Mouse (Mus musculus): ENCODE data around the gene Cfap54. TPM values are rescaled to one million over a fixed set of nuclear protein-coding genes. Genes with fewer than 3 reads are reported as not detected.

Cfap54 gene
- polyA plus RNA-seq, 1 experiment from 2014 or later, result 0.10 TPM

- Histone ChIP-seq H3K36me3 (no peaks in the 10 kb centered on the region), H3K27ac (no peak overlapping the region), H3K9me3 (no peaks in the 10 kb centered on the region), H3K9ac (no peak overlapping the region), H3K27me3 (no peaks in the 10 kb centered on the region), H3K4me3 (no peak overlapping the region), H3K4me2 (no peak overlapping the region), H3K4me1 (no peaks in the 10 kb centered on the region)
- no peak for ATAC-seq (ENCODE audit: insufficient number of reproducible peaks, low FRiP score, low TSS enrichment, low read depth)
- WGBS, result 82% methylated on average over 1 of the region's 1 CpGs
These were observed 162.9 kb downstream of the Cfap54 start for GRCm38 (mm10) chr10:92918551-92918950.

DNA sequence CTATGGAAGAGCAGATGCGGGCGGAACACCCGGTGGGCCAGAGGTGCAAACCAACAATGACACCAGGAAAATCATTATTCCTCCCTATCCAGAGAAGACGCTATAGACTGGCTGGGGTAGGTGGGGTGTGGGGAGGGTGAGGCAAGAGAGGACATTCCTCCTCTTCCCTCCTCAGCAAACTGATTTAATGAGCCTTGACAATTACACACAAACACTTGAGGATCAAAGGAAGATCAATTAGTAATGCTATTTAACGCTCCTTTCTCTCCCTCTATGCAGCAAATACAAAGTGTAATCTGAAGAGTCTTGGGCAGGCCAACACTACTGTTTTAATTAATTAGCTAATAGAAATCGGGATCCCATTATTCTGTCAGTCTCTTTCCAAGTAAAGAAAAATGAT lies 174.2 kb downstream of the Cfap54 start:
- Histone ChIP-seq H3K36me3 (no peaks in the 10 kb centered on the region), H3K9ac (no peak overlapping the region), H3K4me2 (no peak overlapping the region), H3K9me3 (no peaks in the 10 kb centered on the region), H3K27ac (no peak overlapping the region), H3K4me1 (no peaks in the 10 kb centered on the region), H3K4me3 (no peak overlapping the region), H3K27me3 (no peaks in the 10 kb centered on the region)
- ATAC-seq (ENCODE audit: insufficient number of reproducible peaks, low FRiP score, low TSS enrichment, low read depth), result no peak
- WGBS, result 59% methylated on average over 6 of the region's 6 CpGs

GRCm38 (mm10) chr10:92888466-92888865 lies 193.0 kb downstream of the Cfap54 start:
- H3K36me3 ChIP-seq, result no peaks in the 10 kb centered on the region
- no peak overlapping the region for H3K4me2 ChIP-seq
- H3K9me3 ChIP-seq, result no peaks in the 10 kb centered on the region
- 84% methylated on average over 6 of the region's 6 CpGs for WGBS
- no peak overlapping the region for H3K27ac ChIP-seq
- no peak overlapping the region for H3K4me3 ChIP-seq
- ATAC-seq (ENCODE audit: insufficient number of reproducible peaks, low FRiP score, low TSS enrichment, low read depth), result no peak
- no peak overlapping the region for H3K9ac ChIP-seq
- H3K4me1 ChIP-seq, result no peaks in the 10 kb centered on the region
- H3K27me3 ChIP-seq, result no peaks in the 10 kb centered on the region

- Histone ChIP-seq H3K4me2 (no peak overlapping the region), H3K36me3 (no peaks in the 10 kb centered on the region), H3K4me3 (no peak overlapping the region), H3K9me3 (no peaks in the 10 kb centered on the region), H3K9ac (no peak overlapping the region), H3K4me1 (no peaks in the 10 kb centered on the region), H3K27ac (no peak overlapping the region), H3K27me3 (no peaks in the 10 kb centered on the region)
- no peak for ATAC-seq (ENCODE audit: insufficient number of reproducible peaks, low FRiP score, low TSS enrichment, low read depth)
- WGBS, result 68% methylated on average over 3 of the region's 3 CpGs
These were observed 203.4 kb downstream of the Cfap54 start for GRCm38 (mm10) chr10:92878000-92878399.

DNA sequence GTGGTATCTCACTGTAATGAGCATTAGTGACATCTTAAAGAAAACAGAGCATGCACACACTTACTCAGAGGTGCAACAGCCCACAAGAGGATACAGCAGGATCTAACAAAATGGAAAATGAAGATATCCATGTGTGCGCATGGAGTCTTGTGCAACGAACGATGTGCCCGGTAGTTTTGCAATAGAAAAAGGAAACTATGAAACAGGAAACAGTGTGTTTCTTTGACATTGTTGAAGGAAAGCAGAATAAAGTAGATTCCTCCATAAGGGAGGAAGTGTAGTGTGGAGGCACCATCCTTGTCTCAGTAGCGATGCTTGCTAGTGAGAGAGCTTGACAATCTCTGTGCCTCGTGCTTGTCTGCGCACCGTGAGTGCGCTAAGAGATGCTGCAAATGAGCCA lies 240.4 kb downstream of the Cfap54 start:
- H3K27ac ChIP-seq, result no peak overlapping the region
- ATAC-seq (ENCODE audit: insufficient number of reproducible peaks, low FRiP score, low TSS enrichment, low read depth), result no peak
- no peak overlapping the region for H3K4me3 ChIP-seq
- H3K4me1 ChIP-seq, result no peaks in the 10 kb centered on the region
- no peak overlapping the region for H3K9ac ChIP-seq
- no peaks in the 10 kb centered on the region for H3K27me3 ChIP-seq
- H3K4me2 ChIP-seq, result no peak overlapping the region
- WGBS, result 91% methylated on average over 9 of the region's 9 CpGs
- H3K9me3 ChIP-seq, result no peaks in the 10 kb centered on the region
- H3K36me3 ChIP-seq, result no peaks in the 10 kb centered on the region

DNA sequence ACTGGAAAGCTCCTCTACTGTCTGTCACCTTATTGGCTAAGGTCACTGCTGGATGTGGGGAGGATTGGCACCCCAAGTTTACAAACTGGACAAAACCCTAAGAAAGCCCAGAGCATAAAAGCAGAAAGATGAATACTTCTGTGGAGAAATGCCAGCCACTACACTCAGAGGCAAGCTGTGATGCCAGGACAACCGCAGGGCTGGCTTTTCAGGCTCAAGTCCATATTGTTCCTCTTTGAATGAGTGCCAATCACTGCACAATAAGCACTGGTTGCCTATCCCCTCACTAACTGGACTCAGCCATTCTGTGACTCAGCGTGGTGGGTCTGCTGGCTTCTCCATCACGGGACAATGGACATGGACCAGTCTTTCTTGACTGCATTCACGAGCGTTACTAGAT lies 243.8 kb downstream of the Cfap54 start:
- no peak for ATAC-seq (ENCODE audit: insufficient number of reproducible peaks, low FRiP score, low TSS enrichment, low read depth)
- H3K36me3 ChIP-seq, result no peaks in the 10 kb centered on the region
- WGBS, result 83% methylated on average over 5 of the region's 5 CpGs
- no peak overlapping the region for H3K4me3 ChIP-seq
- H3K27ac ChIP-seq, result no peak overlapping the region
- no peaks in the 10 kb centered on the region for H3K9me3 ChIP-seq
- H3K9ac ChIP-seq, result no peak overlapping the region
- H3K4me2 ChIP-seq, result no peak overlapping the region
- H3K4me1 ChIP-seq, result no peaks in the 10 kb centered on the region
- no peaks in the 10 kb centered on the region for H3K27me3 ChIP-seq

DNA sequence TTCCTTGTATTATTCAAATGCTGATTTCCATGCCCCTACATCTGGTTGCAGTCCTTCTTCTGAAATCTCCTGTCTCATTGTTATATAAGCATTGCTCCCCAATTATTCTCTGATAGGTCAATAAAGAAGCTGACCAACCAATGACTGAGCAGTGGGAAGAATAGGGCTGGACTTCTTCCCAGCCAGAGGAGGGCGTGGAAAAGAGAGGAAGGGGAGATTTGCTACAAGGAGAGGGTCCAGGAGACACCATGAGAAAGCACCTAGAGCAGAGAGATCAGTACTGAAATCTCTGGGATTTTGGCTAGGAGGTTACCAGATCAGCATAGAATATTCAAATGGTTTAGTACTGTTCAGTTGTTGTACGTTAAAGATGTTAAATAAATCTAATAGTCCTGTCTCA lies 244.4 kb downstream of the Cfap54 start:
- no peak for ATAC-seq (ENCODE audit: insufficient number of reproducible peaks, low FRiP score, low TSS enrichment, low read depth)

GRCm38 (mm10) chr10:92821499-92821898 lies 259.9 kb downstream of the Cfap54 start:
- H3K27ac ChIP-seq, result no peak overlapping the region
- H3K36me3 ChIP-seq, result no peaks in the 10 kb centered on the region
- no peak overlapping the region for H3K4me3 ChIP-seq
- no peak overlapping the region for H3K4me2 ChIP-seq
- WGBS, result 75% methylated on average over 4 of the region's 4 CpGs
- H3K9me3 ChIP-seq, result no peaks in the 10 kb centered on the region
- H3K27me3 ChIP-seq, result no peaks in the 10 kb centered on the region
- ATAC-seq (ENCODE audit: insufficient number of reproducible peaks, low FRiP score, low TSS enrichment, low read depth), result no peak
- no peak overlapping the region for H3K9ac ChIP-seq
- no peaks in the 10 kb centered on the region for H3K4me1 ChIP-seq

More for the DNA sequence above, 244.4 kb downstream of the Cfap54 start:
- H3K4me2 ChIP-seq, result no peak overlapping the region
- H3K27me3 ChIP-seq, result no peaks in the 10 kb centered on the region
- H3K9ac ChIP-seq, result no peak overlapping the region
- no peak overlapping the region for H3K4me3 ChIP-seq
- H3K4me1 ChIP-seq, result no peaks in the 10 kb centered on the region
- H3K36me3 ChIP-seq, result no peaks in the 10 kb centered on the region
- H3K27ac ChIP-seq, result no peak overlapping the region
- H3K9me3 ChIP-seq, result no peaks in the 10 kb centered on the region
- WGBS, result 75% methylated on average over 2 of the region's 2 CpGs

- Histone ChIP-seq H3K36me3 (no peaks in the 10 kb centered on the region), H3K4me1 (no peaks in the 10 kb centered on the region), H3K4me2 (no peak overlapping the region), H3K4me3 (no peak overlapping the region), H3K9me3 (no peaks in the 10 kb centered on the region), H3K27ac (no peak overlapping the region), H3K9ac (no peak overlapping the region), H3K27me3 (no peaks in the 10 kb centered on the region)
- WGBS, result 46% methylated on average over 5 of the region's 5 CpGs
- no peak for ATAC-seq (ENCODE audit: insufficient number of reproducible peaks, low FRiP score, low TSS enrichment, low read depth)
These were observed 263.2 kb downstream of the Cfap54 start for GRCm38 (mm10) chr10:92818190-92818589.

DNA sequence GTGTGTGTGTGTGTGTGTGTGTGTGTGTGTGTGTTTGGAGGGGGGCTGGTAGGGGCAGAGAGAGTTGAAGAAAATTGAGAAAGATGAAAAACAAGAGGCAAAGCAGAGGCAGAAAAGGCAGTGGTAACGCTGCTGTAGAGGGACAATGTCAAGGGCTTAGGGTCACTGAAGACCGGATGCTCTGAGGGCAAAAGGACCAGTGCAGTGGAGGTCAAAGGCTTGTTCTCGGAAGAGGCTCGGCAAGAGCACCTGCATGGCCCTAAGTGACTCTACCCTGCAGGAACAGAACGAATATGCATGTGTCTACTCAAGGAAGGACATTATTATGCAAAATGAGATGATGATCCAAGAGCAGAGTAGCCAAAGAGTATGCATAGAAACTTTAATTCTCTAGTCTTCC lies 264.5 kb downstream of the Cfap54 start:
- Histone ChIP-seq H3K27me3 (no peaks in the 10 kb centered on the region), H3K4me2 (no peak overlapping the region), H3K36me3 (no peaks in the 10 kb centered on the region), H3K9me3 (no peaks in the 10 kb centered on the region), H3K27ac (no peak overlapping the region), H3K9ac (no peak overlapping the region), H3K4me1 (no peaks in the 10 kb centered on the region), H3K4me3 (no peak overlapping the region)
- 80% methylated on average over 5 of the region's 5 CpGs for WGBS
- no peak for ATAC-seq (ENCODE audit: insufficient number of reproducible peaks, low FRiP score, low TSS enrichment, low read depth)

GRCm38 (mm10) chr10:92810894-92811293 lies 270.5 kb downstream of the Cfap54 start:
- no peaks in the 10 kb centered on the region for H3K27me3 ChIP-seq
- H3K4me2 ChIP-seq, result no peak overlapping the region

DNA sequence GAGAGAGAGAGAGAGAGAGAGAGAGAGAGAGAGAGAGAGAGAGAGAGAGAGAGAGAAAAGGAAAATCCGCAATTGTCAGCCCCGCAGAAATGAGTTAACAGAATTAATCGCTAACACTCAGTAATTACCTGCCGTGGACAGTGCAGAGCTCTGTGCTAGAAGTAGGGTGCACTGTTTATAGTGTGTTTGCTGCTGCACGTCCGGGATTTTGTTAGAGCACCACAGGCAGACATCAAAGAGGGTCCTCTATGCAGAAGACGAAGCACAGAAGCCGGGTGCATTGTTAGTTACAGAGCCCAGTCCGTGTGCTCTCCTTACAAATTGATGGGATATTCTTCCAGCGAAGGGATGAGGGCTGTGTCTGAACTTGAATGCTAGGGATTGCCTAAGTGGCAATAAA lies 289.5 kb downstream of the Cfap54 start:
- ATAC-seq (ENCODE audit: insufficient number of reproducible peaks, low FRiP score, low TSS enrichment, low read depth), result no peak
- 55% methylated on average over 10 of the region's 10 CpGs for WGBS
- Histone ChIP-seq H3K4me2 (no peak overlapping the region), H3K4me3 (no peak overlapping the region), H3K9ac (no peak overlapping the region), H3K4me1 (no peaks in the 10 kb centered on the region), H3K27ac (no peak overlapping the region), H3K36me3 (no peaks in the 10 kb centered on the region), H3K9me3 (no peaks in the 10 kb centered on the region), H3K27me3 (no peaks in the 10 kb centered on the region)

More at GRCm38 (mm10) chr10:92810894-92811293, 270.5 kb downstream of the Cfap54 start:
- 68% methylated on average over 9 of the region's 9 CpGs for WGBS
- H3K4me3 ChIP-seq, result no peak overlapping the region
- H3K4me1 ChIP-seq, result no peaks in the 10 kb centered on the region
- H3K36me3 ChIP-seq, result no peaks in the 10 kb centered on the region
- no peak overlapping the region for H3K27ac ChIP-seq
- ATAC-seq (ENCODE audit: insufficient number of reproducible peaks, low FRiP score, low TSS enrichment, low read depth), result no peak
- no peak overlapping the region for H3K9ac ChIP-seq
- no peaks in the 10 kb centered on the region for H3K9me3 ChIP-seq

DNA sequence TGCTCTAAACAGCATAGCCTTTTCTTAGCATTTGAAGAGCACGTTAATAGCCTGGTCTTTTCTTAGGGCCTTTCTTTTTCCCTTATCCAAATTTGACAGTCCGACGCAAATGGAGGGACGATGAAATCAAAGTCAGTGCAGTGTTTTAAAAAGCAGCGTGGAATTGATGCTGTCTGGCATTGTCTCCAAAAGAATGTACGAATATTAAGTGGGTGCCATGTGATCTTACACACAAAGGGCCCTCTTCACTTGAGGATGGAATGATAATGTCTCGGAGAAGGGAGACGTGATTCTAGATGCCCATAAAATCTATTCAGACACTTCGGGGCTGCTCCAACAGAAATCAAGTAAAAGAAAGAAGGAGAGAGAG lies 289.9 kb downstream of the Cfap54 start:
- Histone ChIP-seq H3K4me2 (no peak overlapping the region), H3K4me3 (no peak overlapping the region), H3K27me3 (no peaks in the 10 kb centered on the region), H3K9ac (no peak overlapping the region), H3K27ac (no peak overlapping the region), H3K9me3 (no peaks in the 10 kb centered on the region), H3K4me1 (no peaks in the 10 kb centered on the region), H3K36me3 (no peaks in the 10 kb centered on the region)
- ATAC-seq (ENCODE audit: insufficient number of reproducible peaks, low FRiP score, low TSS enrichment, low read depth), result no peak
- WGBS, result 76% methylated on average over 9 of the region's 9 CpGs

Data from limb, embryonic 15.5 days (tissue).